Mouse (Mus musculus) inflammation-experienced regulatory T-cells, adult 6 months (primary cell): Measurements from ENCODE around the gene Ube2t. TPM values are rescaled to one million over a fixed set of nuclear protein-coding genes. Genes with fewer than 3 reads are reported as not detected.

Source experiments
- ATAC-seq: one replicate; pipeline ENCODE4 v1.8.0; 2017
- polyA plus RNA-seq, 3 experiments: library from polyadenylated mRNA; unstranded; fragments of 100-300 nt; shearing (Covaris generic); gene quantifications; one replicate each; pipeline ENCODE4 v1.2.1; 2017

The Ube2t gene
- polyA plus RNA-seq, 3 experiments from 2014 or later: 11.0 to 33.5 (median 11.1) TPM

DNA sequence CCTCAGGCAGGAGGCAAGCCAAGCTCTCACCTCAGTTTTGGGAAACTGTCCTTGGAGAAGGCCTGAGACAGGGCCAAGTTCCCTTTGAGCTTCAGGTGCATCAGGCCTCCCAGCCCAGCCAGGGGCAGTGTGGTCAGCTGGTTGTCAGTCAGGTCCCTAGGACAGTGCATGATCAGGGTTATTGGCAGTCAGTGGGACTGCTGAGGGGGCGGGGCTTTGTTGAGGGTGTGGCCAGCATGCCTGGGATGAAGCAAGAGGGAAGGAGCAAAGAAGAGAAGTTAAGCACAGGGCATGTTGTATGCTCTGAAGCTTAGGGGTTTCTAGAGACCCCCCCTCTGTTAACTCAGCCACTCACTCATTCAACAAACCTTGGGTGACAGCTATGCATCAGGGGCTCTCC lies 33.6 kb downstream of the Ube2t start:
- no peak for ATAC-seq

DNA sequence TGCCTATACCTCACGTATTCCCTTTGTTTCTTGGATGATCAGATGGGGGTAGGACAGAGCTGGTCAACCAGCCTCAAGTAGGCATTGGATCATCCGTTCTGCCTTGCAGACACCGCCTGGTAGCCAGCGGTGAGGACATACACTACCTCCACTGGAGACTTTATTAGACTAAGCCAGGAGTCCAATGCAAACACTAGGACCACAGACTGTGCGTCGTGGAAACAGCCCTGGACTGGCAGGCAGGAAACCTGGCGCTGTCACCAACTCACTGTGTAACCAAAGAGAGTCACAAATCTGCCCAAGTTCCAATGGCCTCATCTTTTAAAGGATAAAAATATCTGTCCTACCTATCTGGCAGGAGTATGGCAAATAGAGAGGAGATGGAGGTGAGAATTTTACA lies 34.1 kb downstream of the Ube2t start:
- ATAC-seq: no peak

- no peak for ATAC-seq
These were observed 35.2 kb downstream of the Ube2t start for GRCm38 (mm10) chr1:134997568-134997967.

- no peak for ATAC-seq
These were observed 35.9 kb downstream of the Ube2t start for GRCm38 (mm10) chr1:134998231-134998630.

- ATAC-seq: no peak
These were observed 38.2 kb downstream of the Ube2t start for GRCm38 (mm10) chr1:135000527-135000926.

DNA sequence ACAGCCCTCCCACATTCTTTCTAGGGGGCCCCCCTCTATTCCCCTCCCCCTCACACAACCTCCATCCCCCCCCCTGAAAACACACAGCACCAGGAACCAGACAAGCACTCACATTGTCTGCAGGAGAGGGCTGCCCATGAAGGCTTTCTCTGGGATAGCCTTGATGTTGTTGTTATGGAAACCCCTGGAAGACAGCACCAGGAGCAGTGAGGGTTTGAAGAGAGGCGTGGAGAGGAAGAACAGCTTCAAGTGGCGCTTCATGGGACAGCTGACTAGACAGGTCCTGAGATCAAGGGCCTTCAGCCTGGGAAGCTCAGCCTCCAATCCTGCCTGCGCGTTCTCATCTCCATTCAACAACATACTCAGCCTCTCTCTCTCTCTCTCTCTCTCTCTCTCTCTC lies 41.0 kb downstream of the Ube2t start:
- no peak for ATAC-seq

DNA sequence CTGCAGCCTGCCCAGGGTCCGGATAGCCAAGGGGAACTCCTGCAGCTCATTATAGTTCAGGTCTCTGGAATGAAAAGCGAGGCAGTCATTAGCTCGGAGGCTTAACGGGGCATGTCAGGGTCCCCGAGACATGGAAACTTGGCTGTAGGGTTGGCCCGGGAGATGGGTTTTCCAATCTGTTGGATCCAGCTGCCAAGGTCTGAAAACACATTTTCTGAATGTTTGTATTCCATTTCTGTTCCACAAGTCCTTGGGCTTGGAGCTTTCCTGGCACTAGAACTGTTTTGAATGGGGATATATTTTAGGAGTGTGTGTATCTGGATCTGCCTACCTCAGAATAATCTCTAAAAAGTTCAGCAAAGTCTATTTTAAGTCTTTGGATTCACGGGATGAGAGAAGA lies 43.3 kb downstream of the Ube2t start:
- ATAC-seq: no peak

DNA sequence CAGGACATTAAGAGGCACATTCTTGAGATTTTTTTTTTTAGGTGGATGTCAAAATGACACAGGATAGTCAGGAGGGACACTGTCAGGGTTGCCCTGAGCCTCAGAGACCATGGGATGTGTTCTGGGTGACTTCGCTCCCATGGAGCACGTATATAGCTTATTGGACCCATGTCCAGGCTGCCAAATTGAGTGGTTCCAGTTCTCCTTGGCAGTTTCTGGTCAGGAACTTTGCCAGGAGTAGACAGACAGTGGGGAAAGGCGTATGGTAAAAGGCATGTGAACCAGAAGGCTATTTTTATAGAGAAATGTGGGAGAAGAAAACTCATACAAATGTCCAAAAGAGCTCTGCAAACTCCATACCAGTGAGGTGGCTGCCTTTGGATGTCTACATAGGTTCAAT lies 47.5 kb downstream of the Ube2t start:
- ATAC-seq: no peak

DNA sequence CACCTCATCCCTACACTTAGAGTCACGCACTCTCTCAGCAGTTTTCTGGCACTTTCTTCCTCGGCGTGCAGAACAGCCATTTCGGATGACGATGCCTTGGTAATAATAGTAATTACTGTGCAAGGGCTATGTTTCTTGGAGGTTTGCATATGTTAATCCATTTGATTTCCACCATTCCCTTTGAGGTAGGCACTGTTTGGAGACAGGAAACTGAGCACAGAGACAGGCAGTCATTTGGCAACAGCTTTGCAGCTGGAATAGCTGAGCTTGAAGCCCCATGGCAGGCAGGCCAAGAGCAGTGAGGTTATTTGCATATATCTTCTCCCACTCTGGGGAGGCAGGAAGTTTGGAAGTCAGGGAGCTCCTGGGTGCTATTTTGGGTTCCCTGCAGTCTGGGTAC lies 49.5 kb downstream of the Ube2t start:
- ATAC-seq: no peak

DNA sequence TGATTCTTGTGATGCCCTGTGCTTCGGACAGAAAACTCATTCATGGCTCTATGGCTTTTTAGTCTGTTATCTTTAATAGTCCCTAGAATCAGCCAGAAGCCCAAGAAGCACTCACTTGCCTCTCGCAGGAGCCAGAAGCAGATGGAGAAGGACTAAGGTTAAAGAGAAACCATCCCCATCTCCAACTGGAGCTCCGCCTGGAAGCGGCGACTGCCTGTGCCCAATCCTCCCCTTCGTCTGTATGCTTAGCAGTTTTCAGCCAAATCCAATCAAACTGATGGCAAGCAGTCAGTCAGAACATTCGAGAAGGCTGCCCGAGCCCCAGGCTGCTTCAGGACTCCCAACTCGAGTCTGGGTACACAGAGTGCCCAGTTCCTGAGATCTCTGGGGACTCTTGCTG lies 50.1 kb downstream of the Ube2t start:
- ATAC-seq: no peak

DNA sequence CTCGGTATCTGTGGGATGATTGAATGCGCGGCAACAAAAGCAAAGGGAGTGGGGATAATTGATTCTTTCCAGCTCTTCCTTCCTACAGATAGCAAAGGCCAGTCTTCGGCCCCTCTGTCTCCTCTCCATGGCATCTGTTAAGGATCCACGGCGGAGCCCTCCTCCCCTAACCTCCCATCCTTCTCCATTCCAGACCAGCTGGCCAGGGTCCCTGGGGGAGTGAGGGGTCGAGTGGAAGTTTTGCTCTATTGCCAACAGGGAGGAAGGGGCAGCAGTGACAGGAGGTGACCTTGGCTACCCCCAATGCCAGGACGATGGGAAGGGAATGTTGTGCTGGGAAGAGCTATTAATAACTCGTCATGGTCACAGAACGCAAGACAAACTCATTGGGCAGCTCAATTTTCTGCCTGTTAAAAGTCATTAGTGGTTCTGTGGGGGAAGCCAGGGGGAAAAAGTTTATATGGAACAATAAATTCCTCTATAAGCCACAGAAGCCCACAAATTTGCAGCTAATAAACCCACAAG lies 52.6 kb downstream of the Ube2t start:
- no peak for ATAC-seq

DNA sequence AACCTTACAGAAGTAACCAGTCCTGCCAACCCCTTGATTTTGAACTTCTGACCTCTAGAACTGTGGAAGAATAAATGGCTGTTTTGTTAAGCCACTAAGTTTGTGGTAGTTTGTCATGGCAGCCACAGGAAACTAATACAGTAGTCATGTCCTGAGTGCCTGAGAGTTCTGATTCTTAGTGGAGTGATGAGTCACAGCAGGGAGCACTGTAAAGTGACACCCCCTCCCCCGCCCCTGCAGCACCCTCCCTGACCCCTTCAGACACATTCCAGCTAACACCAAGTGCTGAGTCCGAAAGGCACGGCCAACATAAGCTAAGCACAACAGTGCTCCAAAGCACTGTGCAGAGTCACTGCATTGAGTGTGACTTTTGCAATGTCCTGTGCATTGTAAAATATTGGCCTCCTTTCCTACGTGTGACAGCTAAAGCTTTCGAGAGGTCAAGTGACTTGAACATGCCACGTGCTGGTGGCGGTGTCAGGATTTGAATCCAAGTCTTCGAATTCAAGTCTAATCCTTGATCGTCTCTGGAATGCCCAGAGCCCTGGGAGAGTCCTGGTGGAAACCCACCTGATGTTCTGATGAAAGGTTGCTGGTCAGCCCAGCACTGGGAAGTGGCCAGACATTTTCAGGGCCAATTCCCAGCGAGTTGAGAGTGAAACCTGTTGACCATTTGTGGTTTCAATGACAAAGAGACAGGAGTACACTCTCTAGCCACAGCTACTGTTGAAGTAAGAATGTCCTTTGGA lies 54.7 kb downstream of the Ube2t start:
- ATAC-seq: no peak

DNA sequence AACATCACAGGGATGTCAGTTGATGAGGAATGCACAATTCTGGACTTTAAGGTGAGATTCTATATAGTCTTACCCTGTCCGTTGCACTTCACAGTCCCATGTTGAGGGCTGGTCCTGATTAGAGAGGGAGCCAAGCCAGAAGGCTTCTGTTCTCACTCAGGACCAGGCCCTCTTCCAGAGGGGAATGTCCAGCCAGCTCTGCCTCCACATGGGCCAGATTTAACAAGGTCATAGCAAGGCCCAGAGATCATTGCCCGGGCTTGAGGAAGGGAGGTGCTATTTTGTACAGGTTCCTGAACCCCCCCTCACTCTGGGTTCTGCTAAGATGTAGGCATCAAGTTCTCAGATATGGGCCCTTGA lies 55.3 kb downstream of the Ube2t start:
- ATAC-seq: no peak

DNA sequence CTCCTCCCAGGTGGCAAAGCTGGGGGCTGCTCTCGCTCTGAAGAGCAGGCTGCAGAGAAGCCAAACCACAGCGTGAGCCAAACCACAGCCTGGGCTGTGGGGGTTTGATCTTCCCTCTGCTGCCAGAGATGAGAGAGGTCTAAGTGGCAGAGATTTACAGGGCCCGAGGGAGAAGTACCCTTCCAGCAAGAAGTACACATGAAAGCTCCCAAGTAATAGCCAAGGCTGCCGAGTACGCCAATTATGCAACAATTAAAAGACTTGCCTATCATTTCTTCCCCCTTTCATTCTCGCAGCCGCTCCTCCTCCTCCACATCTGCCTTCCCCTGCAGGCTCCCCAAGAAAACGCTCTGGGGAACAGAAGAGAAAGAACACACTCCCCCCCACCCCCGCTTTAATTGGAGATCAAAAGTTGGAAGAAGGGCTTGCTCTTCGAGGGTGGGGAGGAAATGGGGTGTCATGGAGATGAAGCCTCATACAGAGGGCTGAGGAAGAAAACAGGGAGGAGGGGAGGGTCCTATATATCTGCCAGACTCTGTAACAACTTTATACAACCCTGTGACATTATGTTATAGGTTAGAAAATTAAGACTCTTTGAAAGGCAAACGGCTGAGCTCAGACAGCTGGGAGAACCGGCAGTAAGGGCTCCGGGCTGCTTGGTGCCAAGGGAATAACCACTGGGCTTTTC lies 56.9 kb downstream of the Ube2t start:
- ATAC-seq: no peak

DNA sequence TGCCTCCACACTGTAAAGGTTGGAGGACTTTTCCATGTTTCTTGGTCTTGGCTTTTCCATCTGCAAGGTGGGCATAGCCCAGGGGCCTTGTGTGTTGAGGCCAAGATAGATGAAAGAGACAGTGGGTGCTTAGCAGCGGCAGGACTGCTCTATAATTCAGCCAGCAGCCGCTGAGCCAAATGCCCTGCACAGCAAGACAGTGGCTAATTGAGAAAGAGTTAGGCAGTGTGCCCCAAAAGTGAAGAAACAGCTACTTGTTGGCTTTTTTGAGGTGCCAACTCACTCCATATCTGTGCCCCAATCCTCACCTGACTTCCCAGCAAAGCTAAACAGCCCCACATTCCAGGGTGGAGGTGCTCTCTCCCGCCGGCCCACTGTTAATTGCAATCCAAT lies 57.4 kb downstream of the Ube2t start:
- ATAC-seq: no peak

DNA sequence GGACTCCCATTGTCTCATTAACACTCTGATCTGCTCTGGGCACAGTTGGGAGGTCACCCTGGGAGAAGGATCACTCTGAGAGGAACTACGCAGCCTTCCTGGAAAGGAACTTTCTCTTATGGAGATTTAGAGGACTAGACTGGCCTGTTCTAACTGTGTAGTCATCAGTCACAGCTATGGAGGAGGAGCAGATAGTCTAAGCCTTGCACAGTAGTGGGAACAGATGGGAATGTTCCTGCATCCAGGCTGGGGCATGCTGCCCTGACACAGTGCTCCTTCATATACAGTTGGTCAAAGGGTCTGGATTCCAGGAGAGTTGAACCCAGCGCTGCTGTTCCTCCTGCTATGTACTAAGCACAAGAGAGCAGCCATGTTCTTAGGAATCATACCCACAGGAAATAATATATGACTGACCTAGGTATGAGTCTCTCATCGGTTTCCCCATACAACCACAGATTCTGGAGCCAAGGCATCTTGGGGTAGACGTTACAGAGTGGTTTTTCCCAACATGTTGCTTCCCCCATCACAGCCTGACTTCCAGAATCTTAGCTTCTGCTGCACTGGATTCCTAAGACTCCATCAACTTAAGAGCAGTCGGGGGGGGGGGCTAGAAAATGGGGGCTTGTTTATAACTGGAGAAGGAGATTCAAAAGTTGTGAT lies 58.0 kb downstream of the Ube2t start:
- no peak for ATAC-seq

- ATAC-seq: no peak
These were observed 58.6 kb downstream of the Ube2t start for GRCm38 (mm10) chr1:135020970-135021369.

GRCm38 (mm10) chr1:135021936-135022335 lies 59.6 kb downstream of the Ube2t start:
- no peak for ATAC-seq

GRCm38 (mm10) chr1:135023583-135023982 lies 61.2 kb downstream of the Ube2t start:
- no peak for ATAC-seq
